Mouse (Mus musculus) forebrain, postnatal 0 days (tissue): ENCODE results near the gene Rsbn1l. TPM values are rescaled to one million over a fixed set of nuclear protein-coding genes. Genes with fewer than 3 reads are reported as not detected.
A peak's percentile ranks its signal among the peaks of the same experiment; 100 is the strongest.

Experiments
- ATAC-seq: fragments of 200-750 bp; cut with Nextera tagmentation; 2 replicates; pipeline ENCODE4 v1.8.0; 2017; ENCODE audit warnings: mild to moderate bottlenecking, moderate library complexity
- DNase-seq: peaks from one replicate; pipeline ENCODE4 v3.0.0-alpha.2; 2015
- H3K27ac ChIP-seq: fragments of 300-500 bp; sonication (generic); 2 replicates; pipeline ENCODE4 v1.5.1; 2014; ENCODE audit warnings: low read depth, mild to moderate bottlenecking, antibody characterized with exemption, low read length, moderate library complexity, mixed read lengths
- H3K27me3 ChIP-seq: fragments of 300-500 bp; sonication (generic); 2 replicates; pipeline ENCODE4 v1.6.1; 2014; ENCODE audit warnings: mild to moderate bottlenecking, low read length, mixed read lengths; ENCODE audit not compliant: insufficient read depth
- H3K36me3 ChIP-seq: fragments of 300-500 bp; sonication (generic); 2 replicates; pipeline ENCODE4 v1.6.1; 2014; ENCODE audit warnings: mild to moderate bottlenecking, moderate library complexity; ENCODE audit not compliant: insufficient read depth
- H3K4me1 ChIP-seq: fragments of 300-500 bp; sonication (generic); 2 replicates; pipeline ENCODE4 v1.6.1; 2014; ENCODE audit warnings: antibody characterized with exemption; ENCODE audit not compliant: insufficient read depth
- H3K4me2 ChIP-seq: fragments of 300-500 bp; sonication (generic); 2 replicates; pipeline ENCODE4 v1.6.1; 2014; ENCODE audit warnings: low read depth, mild to moderate bottlenecking, moderate library complexity
- H3K4me3 ChIP-seq: fragments of 300-500 bp; sonication (generic); 2 replicates; pipeline ENCODE4 v1.5.1; 2014; ENCODE audit warnings: low read depth, low read length, mixed read lengths
- H3K9ac ChIP-seq: fragments of 300-500 bp; sonication (generic); 2 replicates; pipeline ENCODE4 v1.6.1; 2014; ENCODE audit warnings: mild to moderate bottlenecking
- H3K9me3 ChIP-seq: fragments of 300-500 bp; sonication (generic); 2 replicates; pipeline ENCODE4 v1.6.1; 2016; ENCODE audit warnings: low read length
- CTCF ChIP-seq: sonication (generic); IDR thresholded peaks from 2 replicates; pipeline ENCODE4 v1.5.1; 2016; ENCODE audit warnings: antibody characterized with exemption, control low read depth, low read depth
- WGBS: fragments of 180-500 bp; shearing (Covaris S2); extraction: QIAGEN DNeasy Blood & Tissue Kit; methylation state at CpG from one replicate; pipeline ENCODE4 v1.1.7; 2014; 5-methylcytosine and 5-hydroxymethylcytosine counted together
- polyA plus RNA-seq: library from polyadenylated mRNA; unstranded; fragments of >200 nt; fragmentation: Nextera tagmentation; extraction: Ambion mirVana; gene quantifications from 2 replicates; pipeline ENCODE4 v1.2.1, GENCODE M21; 2015
- total RNA-seq: library from RNA; depleted of rRNA; stranded (reverse); fragments of >200 nt; gene quantifications from 2 replicates; pipeline ENCODE4 v1.2.3, GENCODE M21; 2014

Gene Rsbn1l
- total and polyA plus RNA-seq, 2 experiments from 2014 or later = 3.1 to 5.4 TPM

DNA sequence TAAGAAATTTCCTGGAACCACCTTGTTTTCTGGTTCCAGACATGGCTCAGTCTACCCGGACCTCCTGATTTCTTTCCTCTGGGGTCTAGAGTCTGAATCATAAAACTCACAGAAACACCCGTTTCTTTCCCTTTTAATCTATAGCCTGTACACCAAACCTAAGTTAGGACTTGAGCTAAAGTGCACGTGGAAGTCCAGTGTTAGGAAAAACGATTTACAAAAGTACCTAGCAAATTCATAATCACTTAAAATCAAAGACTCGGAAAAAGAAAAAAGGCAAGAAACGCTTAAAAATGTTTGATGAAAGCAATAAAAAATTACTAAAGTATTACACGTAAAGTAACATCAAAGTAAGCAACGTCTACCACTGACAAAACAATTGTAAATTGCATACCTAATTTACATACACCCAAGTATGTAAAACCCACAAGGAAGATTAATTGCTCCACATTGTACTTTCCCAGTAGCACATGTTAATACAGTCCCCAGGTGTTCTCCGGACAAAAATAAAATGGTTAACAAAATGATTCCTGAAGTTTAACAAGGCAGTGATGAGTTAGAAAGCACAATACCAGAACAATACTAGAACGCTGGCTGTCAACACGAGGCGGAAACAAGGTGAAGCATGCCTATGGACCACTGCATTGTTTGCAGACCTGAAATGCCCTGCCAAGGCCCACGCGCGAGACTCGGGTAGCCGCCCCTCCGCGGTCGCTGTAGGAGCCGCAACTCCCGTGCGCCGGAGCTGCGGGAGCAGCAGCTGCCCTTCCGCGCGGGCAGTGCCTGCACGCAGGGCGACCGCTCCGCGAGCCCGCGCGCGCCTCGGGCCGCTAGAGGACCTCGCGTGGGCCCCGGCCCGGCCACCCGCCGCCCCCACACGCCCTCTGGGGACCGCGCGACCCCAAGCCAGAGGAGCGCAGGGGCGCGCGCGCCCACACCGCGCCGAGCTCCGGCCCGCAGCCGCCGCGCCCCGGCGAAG, 75.1 kb downstream of the Rsbn1l start:
- H3K36me3 ChIP-seq = no peaks in the 10 kb centered on the region; the same call in 1 of the 2 replicates
- no peaks in the 10 kb centered on the region for H3K27me3 ChIP-seq
- 3% methylated on average over 45 of the region's 64 CpGs for WGBS
- no peak; the same call in 1 of the 2 replicates for ATAC-seq
- no peaks in the 10 kb centered on the region for H3K9me3 ChIP-seq
- 0 out of 2 replicates have a peak, but pooled peaks have one; percentile 21 for TF ChIP-seq CTCF
- peak overlapping the region; percentile 50 for H3K4me2 ChIP-seq
- H3K4me3 ChIP-seq = peak overlapping the region; percentile 90
- peak overlapping the region; percentile 94 for H3K27ac ChIP-seq
- peak; percentile 61 for DNase-seq
- H3K4me1 ChIP-seq = peaks cover 19% of the 10 kb centered on the region; the same call in 1 of the 2 replicates
- H3K9ac ChIP-seq = peak overlapping the region; percentile 73

DNA sequence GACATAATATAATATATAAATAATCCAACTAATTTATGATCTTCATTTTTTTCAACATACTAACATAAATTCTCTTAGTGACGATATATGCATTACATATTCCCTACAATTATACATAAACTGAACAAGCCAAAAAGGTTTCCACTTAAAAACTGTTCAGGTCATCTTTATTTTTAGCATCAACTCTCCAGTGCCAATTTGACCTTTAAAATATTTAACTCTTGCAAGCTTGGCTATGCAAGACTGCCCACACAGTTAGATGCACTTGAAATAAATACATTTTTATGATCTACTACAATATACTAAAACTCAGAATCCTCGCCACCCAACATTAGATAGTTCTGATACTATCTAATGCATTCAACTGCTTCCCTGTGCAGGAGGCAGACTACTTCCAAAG, 75.8 kb downstream of the Rsbn1l start:
- H3K9ac ChIP-seq = no peak overlapping the region
- H3K36me3 ChIP-seq = no peaks in the 10 kb centered on the region; the same call in 1 of the 2 replicates
- peak overlapping the region; percentile 50 for H3K4me2 ChIP-seq
- peak overlapping the region; percentile 90 for H3K4me3 ChIP-seq
- peaks cover 19% of the 10 kb centered on the region; the same call in 1 of the 2 replicates for H3K4me1 ChIP-seq
- H3K9me3 ChIP-seq = no peaks in the 10 kb centered on the region
- DNase-seq (no peak), ATAC-seq (no peak)
- TF ChIP-seq CTCF = no peak
- H3K27ac ChIP-seq = no peak overlapping the region
- 72% methylated on average over 2 of the region's 2 CpGs for WGBS
- no peaks in the 10 kb centered on the region for H3K27me3 ChIP-seq

DNA sequence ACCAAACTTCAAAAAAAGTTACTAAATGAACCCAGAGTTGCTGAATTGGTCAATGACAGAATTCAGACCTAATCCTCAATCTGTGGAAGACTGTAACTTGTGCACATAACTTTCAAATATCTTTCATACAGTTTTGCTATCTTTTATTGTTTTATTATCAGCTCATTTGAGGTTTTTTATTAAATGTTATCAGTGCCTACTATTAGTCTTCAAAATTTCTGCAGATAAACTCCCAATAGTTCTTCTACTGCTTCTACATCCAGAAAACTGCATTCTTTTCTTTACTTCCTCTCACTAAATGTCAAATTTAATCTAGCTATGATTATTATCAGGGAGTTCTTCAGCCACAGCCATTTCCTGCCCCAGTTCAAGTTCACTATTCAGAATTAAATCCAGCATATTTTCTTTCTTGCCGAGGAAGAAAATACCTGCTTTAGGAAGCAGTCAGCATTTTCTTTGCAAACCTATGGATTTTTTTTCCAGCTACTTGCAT, 79.2 kb downstream of the Rsbn1l start:
- 83% methylated on average over 1 of the region's 1 CpGs for WGBS

DNA sequence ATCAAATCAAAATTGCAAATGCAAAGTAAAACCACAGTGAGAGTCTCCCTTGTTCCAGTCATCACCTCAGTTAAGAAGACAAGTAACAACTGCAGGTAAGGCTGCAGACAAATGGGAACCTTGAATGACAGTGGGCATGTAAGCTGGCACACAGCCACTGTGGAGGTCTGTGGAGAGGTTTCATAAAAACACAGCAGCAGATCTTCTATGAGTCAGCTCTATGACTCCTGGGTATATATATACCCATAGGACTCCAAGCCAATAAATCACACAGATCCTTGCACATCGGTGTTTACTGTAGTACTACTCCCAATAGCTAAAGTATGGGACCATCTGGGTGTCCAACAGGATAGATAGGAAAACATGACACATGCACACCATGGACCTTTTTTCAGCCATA, 83.1 kb downstream of the Rsbn1l start:
- Histone ChIP-seq H3K4me1 (no peaks in the 10 kb centered on the region), H3K36me3 (no peaks in the 10 kb centered on the region), H3K9me3 (no peaks in the 10 kb centered on the region), H3K4me3 (no peak overlapping the region), H3K4me2 (no peak overlapping the region), H3K27ac (no peak overlapping the region), H3K27me3 (no peaks in the 10 kb centered on the region), H3K9ac (no peak overlapping the region)
- ATAC-seq (no peak), DNase-seq (no peak)
- TF ChIP-seq CTCF = no peak
- 95% methylated on average over 1 of the region's 1 CpGs for WGBS

More for the DNA sequence above, 79.2 kb downstream of the Rsbn1l start:
- peaks cover 6% of the 10 kb centered on the region; the same call in 1 of the 2 replicates for H3K4me1 ChIP-seq
- H3K9ac ChIP-seq = no peak overlapping the region
- H3K9me3 ChIP-seq = no peaks in the 10 kb centered on the region
- DNase-seq = no peak
- no peaks in the 10 kb centered on the region for H3K27me3 ChIP-seq
- ATAC-seq = no peak
- TF ChIP-seq CTCF = no peak
- no peaks in the 10 kb centered on the region for H3K36me3 ChIP-seq
- no peak overlapping the region for H3K4me2 ChIP-seq
- H3K4me3 ChIP-seq = no peak overlapping the region
- no peak overlapping the region for H3K27ac ChIP-seq

DNA sequence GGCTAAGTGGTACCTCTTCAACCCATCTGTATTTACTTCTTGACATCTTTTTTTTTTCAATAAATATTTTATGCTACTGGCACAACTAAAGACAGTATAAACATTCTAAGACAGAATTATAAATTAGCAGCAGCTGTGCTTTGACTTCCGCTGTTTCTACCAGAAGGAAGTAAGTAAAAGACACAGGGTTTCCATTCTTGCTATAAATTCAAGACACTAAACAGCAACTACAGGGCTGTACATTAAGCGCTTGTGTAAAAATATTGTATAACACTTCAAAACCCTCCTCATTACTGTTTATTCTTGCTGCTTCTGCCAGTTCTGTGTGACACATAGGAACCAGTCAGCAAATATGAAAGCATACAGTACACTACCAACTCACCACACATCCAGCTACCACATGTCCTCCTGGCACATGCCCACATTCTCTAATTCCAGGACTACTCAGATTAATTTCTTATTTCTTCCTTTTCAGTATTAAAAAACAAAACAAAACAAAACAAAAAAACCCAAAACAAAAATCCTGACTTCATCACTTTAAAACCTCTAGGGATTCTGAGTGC, 90.9 kb downstream of the Rsbn1l start:
- no peaks in the 10 kb centered on the region for H3K9me3 ChIP-seq
- H3K27ac ChIP-seq = no peak overlapping the region
- H3K4me3 ChIP-seq = no peak overlapping the region
- no peak overlapping the region for H3K9ac ChIP-seq
- no peaks in the 10 kb centered on the region for H3K36me3 ChIP-seq
- 72% methylated on average over 2 of the region's 2 CpGs for WGBS
- ATAC-seq (no peak), DNase-seq (no peak)
- no peaks in the 10 kb centered on the region for H3K27me3 ChIP-seq
- no peak overlapping the region for H3K4me2 ChIP-seq
- H3K4me1 ChIP-seq = no peaks in the 10 kb centered on the region; the same call in 1 of the 2 replicates
- no peak for TF ChIP-seq CTCF

DNA sequence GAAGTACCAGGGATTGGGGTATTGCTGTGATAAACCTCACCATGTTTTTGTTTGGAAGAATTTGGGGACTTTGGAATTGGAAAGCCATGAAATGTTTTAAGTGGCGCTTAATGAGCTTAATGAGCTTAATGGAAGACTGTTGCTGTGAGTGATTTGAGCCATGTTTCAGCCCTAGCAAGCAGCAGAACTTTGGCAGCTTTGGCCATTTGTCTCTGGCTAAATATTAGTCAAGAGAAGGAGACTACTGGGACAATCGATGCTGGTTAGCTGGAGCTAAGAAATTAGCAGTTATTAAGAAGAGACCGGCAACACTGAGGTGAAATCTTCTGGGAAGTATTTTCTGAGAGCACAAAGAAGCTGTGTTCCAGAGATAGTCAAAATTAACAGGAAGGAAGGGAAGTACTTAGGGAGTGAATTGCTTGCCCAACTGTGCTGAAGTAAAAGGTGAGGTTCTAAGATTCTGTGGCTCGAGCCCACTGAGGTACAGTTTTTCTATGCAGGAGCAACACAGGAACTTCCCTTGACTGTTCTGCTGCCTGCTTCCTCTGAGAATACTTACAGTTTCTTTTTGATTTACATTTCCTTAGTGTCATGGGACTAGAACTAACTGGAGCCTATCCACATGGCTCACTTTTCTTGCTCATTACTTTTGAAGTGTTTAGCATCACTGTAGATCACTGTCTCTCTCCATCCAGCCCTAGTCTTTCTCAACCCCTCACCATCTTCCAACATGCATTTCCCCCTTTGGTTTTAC, 91.8 kb downstream of the Rsbn1l start:
- Histone ChIP-seq H3K36me3 (no peaks in the 10 kb centered on the region), H3K27ac (no peak overlapping the region), H3K9me3 (no peaks in the 10 kb centered on the region), H3K9ac (no peak overlapping the region), H3K4me1 (no peaks in the 10 kb centered on the region; the same call in 1 of the 2 replicates), H3K4me3 (no peak overlapping the region), H3K27me3 (no peaks in the 10 kb centered on the region), H3K4me2 (no peak overlapping the region)
- no peak for ATAC-seq
- WGBS = 51% methylated on average over 4 of the region's 4 CpGs
- DNase-seq = no peak
- TF ChIP-seq CTCF = no peak
